Mouse (Mus musculus) splenic B cell, adult 2 months (primary cell): ENCODE measurements around the gene Larp7.

ENCODE experiments used
- DNase-seq: peaks from one replicate; pipeline ENCODE4 v3.0.0-alpha.2; 2011; ENCODE audit warnings: low read depth, low spot score
- H3K27me3 ChIP-seq: 2 replicates; pipeline ENCODE4 v1.6.1; 2012; ENCODE audit warnings: mild to moderate bottlenecking, low read length, moderate library complexity, mixed read lengths; ENCODE audit not compliant: control insufficient read depth, poor library complexity, insufficient read depth, severe bottlenecking
- H3K36me3 ChIP-seq: 2 replicates; pipeline ENCODE4 v1.6.1; 2012; ENCODE audit warnings: mild to moderate bottlenecking, low read length, moderate library complexity, mixed read lengths; ENCODE audit not compliant: control insufficient read depth, poor library complexity, insufficient read depth, severe bottlenecking

Larp7 gene

DNA sequence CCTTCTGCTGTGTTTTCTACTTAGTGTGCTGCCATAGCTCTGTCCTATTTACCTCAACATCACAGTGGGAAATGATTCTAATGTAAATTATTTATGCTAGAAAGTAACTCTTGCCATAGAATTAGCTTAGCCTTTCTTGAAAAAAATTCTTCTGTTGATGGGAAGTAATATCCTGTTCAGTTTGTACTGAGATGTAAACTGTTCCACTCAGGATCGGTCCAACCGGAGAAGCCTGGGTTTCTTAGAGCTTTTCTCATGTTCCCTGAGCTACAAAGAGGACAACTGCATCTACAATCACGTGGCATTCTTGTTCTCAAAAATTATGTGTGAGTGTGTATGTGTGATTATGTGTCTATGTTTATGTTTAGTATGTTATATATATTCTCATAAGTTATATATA, 23.9 kb downstream of the Larp7 start:
- H3K36me3 ChIP-seq, result no peaks in the 10 kb centered on the region
- DNase-seq, result no peak
- H3K27me3 ChIP-seq, result no peaks in the 10 kb centered on the region

DNA sequence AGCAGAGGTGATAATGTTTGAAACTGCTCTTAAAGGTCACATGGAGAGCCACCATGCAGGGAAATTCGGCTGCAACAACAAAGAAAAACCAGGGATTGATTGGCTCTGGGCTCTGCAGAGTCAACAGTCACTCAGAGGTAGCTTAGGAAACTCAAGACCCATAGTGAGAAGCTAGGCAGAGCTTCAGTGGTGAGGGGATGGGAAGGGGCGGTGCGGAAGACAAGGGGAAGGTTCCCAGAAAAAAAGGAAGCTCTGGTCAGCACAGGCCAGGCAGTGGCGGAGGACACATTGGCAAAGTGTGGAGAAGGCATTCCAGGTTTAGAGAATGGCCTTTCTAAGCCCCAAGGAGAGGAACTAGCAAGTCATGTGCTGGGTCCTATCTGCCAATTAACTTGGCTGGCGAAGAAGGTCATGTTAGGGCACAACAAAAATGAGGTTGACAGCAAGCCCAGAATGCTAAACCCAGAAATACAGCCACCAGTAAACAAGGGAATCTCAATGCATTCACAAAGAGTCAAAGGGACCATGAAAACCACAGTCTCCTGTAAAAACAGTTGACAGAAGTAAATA, 25.6 kb downstream of the Larp7 start:
- no peak for DNase-seq
- Histone ChIP-seq H3K36me3 (no peaks in the 10 kb centered on the region), H3K27me3 (no peaks in the 10 kb centered on the region)

DNA sequence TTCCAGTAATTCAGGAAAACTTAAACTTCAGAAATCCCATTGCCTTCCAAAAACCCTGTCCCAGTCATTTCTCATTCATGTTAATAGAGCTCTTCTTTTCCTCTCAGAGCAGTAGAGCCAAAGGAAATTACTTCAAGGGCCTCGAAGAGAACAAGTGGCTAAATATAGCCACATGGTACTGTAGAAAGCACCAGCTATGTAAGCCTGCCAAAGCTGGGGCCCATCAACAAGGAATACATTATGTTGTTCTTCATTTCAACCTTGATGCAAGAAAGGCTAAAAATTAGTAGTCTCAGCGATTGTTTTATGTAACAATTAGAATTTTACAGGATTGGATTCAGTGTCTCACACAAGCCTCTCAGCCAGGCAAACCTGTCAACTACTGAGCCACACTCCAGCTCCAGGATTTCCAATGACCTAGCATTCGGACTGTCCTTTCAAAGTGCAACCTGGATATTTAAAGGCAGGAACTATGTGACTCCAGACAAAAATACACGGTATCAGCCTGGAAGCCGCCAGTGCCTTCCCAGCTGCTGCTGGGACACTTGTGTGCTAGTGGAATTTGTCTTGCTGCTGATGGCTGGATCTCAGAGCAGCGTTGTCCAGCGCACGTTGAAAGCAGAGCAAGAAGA, 27.8 kb downstream of the Larp7 start:
- Histone ChIP-seq H3K36me3 (no peaks in the 10 kb centered on the region), H3K27me3 (no peaks in the 10 kb centered on the region)
- DNase-seq, result no peak

DNA sequence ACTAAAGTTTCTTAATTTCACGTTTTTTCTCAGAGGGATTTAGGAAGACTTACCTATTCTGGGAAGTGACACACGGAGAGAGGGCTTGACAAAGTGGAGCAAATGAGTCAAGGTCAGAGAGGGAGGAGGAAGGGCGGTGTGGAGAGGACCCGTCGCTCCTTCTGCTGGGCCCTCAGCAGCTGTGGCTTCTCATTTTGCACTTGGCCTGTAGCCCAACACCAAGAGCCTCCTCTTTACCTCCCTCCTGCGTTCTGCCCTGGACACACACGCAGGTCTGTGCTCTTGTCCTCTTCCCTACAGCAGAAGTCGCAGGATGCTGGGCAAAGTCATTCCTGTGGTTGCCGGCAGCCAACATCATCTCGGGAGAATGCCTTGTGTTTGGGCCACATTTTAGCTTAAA, 32.0 kb downstream of the Larp7 start:
- DNase-seq, result no peak
- Histone ChIP-seq H3K27me3 (no peaks in the 10 kb centered on the region), H3K36me3 (no peaks in the 10 kb centered on the region)

DNA sequence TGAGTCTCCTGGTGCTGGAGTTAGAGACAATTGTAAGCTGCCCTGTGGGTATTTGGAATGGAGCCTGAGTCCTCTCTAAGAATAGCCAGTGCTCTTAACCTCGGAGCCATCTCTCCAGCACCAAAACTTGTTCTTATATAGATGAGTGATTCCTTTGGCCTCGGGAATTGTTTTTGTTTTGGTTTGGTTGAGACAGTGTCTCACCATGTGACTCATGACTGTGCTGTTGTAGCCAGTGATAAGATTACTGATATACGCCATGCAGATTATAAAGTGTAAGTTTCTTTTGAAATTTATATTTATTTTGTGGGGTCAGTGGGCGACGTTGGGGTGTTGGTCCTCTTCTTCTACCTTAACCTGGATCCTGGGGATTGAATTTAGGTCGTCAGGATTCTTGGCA, 32.8 kb downstream of the Larp7 start:
- Histone ChIP-seq H3K36me3 (no peaks in the 10 kb centered on the region), H3K27me3 (no peaks in the 10 kb centered on the region)
- no peak for DNase-seq

DNA sequence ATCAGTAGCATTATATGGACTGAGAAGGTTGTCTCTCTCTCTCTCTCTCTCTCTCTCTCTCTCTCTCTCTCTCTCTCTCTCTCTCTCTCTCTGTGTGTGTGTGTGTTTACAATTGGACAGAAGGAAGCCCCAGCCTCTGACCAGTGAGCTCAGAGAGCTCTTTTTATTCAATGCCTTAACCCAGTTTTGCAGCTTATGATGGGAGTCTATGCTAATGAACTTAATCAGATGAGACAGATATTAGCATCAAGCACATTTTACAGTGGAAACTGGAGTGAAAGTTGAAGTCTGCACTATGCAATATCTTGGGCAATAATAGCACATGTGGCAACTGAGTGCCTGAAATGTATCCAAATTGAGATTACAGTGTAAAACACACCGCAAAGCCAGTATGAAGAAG, 37.9 kb downstream of the Larp7 start:
- Histone ChIP-seq H3K27me3 (no peaks in the 10 kb centered on the region), H3K36me3 (no peaks in the 10 kb centered on the region)
- DNase-seq, result no peak

DNA sequence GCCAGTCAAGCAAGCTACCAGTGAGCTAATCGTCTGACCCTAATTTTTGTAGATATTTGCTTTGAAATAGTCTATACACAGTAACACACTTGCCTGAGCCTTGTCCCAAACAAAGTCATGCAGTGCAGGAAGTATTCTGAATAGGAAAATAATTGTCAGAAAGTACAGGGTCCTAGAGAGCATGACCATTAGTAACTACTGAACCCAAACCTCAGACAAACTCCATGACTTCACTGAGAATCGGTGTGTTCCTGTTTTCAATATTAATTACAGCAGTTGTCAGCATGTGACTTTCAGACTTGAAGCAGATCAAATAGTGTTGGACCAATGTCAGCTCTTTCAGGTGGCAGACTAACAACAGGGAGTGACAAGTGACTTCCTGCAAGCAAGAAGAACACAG, 39.5 kb downstream of the Larp7 start:
- Histone ChIP-seq H3K36me3 (no peaks in the 10 kb centered on the region), H3K27me3 (no peaks in the 10 kb centered on the region)
- no peak for DNase-seq

DNA sequence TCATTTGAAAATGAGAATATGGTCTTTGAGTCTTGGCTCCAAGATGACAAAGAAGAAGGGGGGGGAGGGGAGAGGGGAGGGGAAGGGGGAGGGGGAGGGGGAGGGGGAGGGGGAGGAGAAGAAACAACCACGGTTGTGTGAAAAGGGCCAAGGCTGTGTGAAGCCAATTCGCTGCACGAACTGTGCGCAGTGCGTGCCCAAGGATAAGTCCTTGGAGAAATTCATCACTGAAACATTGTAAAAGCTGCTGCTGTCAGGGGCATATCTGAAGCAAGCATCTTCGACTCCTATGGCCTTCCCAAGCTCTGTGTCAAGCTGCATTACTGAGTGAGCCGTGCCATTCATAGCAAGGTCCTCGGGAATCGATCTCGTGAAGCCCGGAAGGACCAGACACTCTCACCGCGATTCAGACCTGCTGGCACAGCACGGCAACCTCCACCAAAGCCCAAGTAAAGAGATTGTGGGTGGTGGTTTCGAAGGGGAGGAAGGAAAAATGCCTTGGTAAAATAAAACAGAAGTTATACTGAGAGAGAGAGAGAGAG, 40.3 kb downstream of the Larp7 start:
- no peaks in the 10 kb centered on the region for H3K36me3 ChIP-seq
- no peaks in the 10 kb centered on the region for H3K27me3 ChIP-seq
- no peak for DNase-seq

DNA sequence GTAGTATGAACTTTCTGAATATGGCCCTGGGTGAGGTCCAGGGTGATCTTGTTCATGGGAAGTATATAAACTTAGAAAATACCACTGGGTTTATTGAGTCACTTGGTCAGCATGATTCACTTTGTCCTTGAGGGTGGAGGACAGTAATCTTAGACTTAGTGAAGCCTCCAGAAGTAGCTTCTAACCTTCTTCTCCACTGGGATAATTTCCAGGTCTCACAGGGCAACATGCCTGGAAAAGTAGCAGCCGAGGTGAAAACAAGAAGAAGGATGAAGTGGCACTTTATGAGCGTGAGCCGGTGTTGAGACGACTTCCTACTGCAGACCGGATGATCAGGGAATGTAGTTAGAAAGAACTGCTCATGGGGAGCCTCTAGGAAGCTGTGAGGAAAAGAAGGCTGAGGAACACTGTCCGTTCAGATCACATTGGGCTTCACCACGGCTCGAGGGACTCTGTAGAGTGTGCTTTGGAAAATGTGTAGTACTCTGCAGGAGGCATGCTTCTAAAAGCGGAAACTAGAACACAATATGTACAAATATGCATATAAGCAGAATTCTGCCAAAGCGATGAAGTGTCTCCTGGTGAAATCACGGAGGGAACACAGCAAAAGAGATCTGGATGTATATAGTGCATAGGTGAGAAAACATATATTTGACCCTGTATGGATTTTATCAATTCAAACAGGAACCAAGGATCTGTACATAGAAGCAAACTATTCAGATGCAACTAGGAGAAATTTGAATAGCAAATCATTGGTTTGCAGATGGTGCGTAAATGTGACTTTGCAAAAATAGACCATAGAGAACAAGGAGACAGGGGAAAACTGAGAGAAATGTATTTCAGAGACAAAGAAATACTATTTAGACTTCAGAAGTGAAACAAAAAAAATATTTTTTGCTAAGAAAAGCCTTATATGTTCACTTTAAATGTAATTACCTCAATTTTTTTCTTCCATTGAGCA, 41.1 kb downstream of the Larp7 start:
- H3K36me3 ChIP-seq, result no peaks in the 10 kb centered on the region
- DNase-seq, result no peak
- H3K27me3 ChIP-seq, result no peaks in the 10 kb centered on the region

DNA sequence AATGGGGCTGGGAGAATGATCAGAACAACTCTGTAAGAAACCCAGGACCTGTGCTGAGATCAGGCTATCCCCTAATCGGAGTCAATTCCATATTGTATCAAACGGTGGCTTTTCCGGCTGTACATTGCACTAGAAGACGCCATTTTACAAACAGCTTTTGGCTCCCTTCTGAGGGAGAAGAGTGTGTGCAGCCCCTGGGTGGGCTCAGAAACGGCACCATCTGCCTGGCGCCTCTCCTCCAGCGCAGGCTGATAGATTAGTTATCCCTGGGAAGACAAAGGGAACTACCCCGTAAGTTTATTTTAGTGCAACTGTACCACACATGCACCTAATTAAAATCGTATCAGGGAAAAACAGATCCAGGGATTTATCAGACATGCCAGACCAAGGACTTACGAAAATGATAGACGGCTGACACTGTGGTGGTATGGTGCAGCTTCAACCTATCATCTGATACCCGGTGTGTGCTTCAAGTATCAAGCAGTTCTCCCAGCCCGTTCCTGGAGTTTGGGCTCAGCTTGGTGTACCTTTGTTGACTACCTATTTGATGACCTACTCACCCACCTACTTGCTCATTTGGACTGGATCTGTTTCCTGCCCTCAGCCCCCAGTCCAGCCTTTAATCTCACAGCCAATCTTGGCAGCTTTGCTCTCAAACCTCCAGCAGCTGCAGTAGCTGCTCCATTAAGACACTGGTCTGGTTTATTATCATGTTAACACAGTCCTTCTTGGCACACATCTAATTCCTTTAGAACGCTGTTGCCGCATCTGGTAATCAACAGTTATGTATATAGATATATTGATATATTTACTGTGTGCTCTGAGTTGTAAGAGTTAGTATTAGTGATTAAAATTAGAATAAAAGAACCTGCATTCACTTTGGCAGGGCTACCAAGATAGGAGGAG, 45.0 kb downstream of the Larp7 start:
- H3K36me3 ChIP-seq, result no peaks in the 10 kb centered on the region
- DNase-seq, result no peak
- no peaks in the 10 kb centered on the region for H3K27me3 ChIP-seq

DNA sequence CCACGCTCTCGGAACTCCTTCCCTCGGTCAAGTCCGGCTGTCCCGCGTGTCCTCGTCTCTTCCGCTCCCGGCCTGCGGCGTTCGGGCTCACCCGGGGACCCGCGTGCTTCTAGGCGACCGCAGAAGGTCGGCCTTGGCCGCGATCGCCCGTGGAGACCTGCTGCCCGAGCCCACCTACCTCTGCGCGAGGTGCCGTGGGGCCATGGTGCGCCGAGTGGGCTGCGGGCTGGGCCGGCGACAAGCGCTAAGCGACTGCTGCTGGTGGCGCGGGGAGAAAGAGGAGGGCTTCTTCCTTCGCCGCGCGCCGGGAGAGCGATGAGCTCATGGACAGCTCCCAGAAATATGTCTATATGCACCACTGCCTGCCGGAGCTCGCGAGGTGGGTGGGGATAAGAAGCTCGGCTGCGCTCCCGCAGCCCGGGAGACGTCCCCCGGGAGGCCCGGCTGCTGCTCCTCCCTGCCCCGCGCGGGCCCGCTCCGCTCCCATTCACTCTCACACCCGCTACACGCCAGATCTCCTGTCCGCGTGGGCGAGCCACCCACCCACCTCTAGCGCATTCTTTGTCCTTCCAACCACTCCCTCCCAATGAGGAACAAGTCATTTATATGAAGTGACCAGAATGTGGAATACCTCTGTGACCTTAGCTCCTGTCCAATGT, 54.3 kb downstream of the Larp7 start, which contains the start of gene Ank2:
Gene Ank2 (minus strand): TSS at position 609 of the 659 bp plus-strand sequence.
- no peak for DNase-seq
- no peaks in the 10 kb centered on the region for H3K36me3 ChIP-seq
- no peaks in the 10 kb centered on the region for H3K27me3 ChIP-seq

DNA sequence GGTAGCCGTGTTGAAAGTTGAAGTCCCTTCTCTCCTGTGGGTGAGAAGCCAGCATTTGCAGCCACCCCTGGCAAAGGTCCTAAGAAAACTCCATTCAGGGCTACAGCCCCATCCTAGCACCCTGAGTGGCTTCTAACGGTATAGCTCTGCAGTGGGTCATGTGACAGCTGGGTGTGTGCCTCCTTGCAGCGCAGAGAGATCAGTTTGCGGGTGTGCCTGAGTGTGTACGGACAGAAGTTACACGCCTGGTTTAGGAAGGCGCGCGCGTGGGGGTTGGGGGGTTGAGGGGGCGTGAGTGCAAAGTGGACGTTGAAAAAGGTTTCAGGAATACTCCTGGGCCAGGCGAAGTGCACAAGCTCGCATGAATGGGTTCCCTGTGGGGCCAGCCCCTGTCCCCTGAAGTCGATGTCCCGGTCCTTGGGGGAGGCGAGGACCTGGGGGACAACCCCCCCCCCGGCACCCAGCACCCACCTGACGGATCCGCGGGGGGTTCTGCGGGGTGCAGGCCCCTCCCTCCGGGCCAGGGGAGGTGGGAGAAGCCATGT, 54.9 kb downstream of the Larp7 start:
- DNase-seq, result no peak
- Histone ChIP-seq H3K36me3 (no peaks in the 10 kb centered on the region), H3K27me3 (no peaks in the 10 kb centered on the region)

DNA sequence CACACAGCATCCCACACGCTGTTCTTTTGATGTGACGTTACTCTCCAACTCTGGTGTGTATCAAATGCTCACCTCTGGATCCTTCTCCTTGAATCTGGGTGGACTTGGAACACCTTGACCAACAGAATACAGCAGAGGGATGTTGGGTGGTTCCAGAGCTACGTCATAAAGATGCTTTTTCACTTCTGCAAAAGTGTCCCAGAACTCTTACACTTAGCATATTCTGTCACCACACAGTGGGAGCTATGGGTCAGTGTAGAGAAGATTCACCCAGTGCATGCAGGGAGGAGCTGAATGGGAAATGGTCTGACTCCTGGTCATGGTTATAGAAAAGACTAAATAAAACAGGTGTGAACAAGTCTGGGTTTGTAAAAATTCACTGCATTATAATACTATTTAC, 60.5 kb downstream of the Larp7 start:
- no peaks in the 10 kb centered on the region; the same call in 1 of the 2 replicates for H3K27me3 ChIP-seq
- DNase-seq, result no peak
- no peaks in the 10 kb centered on the region for H3K36me3 ChIP-seq
